17 mouse cellular contexts compared by ENCODE assay signal in genomic region chr15:3319929-3320328, GRCm38 (mm10). TPM values are rescaled to one million over a fixed set of nuclear protein-coding genes. Genes with fewer than 3 reads are reported as not detected.
"Had no signal": no experiment of that assay in that cellular context is flagged by ENCODE, and none has a peak within 500 bp of the region (broad histone marks: within the 10 kb centered on the region; RNA-seq: fewer than 3 reads in every experiment).

No protein-coding gene starts in this region.

- H3K9ac ChIP-seq: limb, embryonic 12.5 days; limb, embryonic 15.5 days; liver, embryonic 12.5 days; liver, embryonic 15.5 days; neural tube, embryonic 13.5 days had no signal

- H3K36me3 ChIP-seq: liver, embryonic 15.5 days; neural tube, embryonic 13.5 days had no signal

- ATAC-seq: liver, embryonic 12.5 days; midbrain, embryonic 16.5 days had no signal

- H3K4me3 ChIP-seq: layer of hippocampus, adult 2 months; limb, embryonic 12.5 days; limb, embryonic 15.5 days; liver, embryonic 12.5 days; liver, embryonic 15.5 days; myocyte; neural tube, embryonic 13.5 days had no signal

- H3K9me3 ChIP-seq: limb, embryonic 12.5 days; limb, embryonic 15.5 days; liver, embryonic 12.5 days; liver, embryonic 15.5 days; neural tube, embryonic 13.5 days had no signal

- H3K27me3 ChIP-seq: limb, embryonic 12.5 days; limb, embryonic 15.5 days; liver, embryonic 12.5 days; liver, embryonic 15.5 days; neural tube, embryonic 13.5 days had no signal

- H3K27ac ChIP-seq: kidney, postnatal 0 days; layer of hippocampus, adult 2 months; limb, embryonic 12.5 days; limb, embryonic 15.5 days; liver, embryonic 12.5 days; liver, embryonic 15.5 days; neural tube, embryonic 13.5 days had no signal

- DNase-seq: kidney, postnatal 25 days; layer of hippocampus, adult 9-11 months; lung, adult 18-20 months; lung, postnatal 14 days; lung, postnatal 4 days; thymus, adult 18-20 months; thymus, postnatal 36 days had no signal

- H3K4me2 ChIP-seq: limb, embryonic 12.5 days; limb, embryonic 15.5 days; liver, embryonic 12.5 days; liver, embryonic 15.5 days; midbrain, embryonic 11.5 days; neural tube, embryonic 13.5 days had no signal

- H3K4me1 ChIP-seq: limb, embryonic 12.5 days; limb, embryonic 15.5 days; liver, embryonic 12.5 days; liver, embryonic 15.5 days; neural tube, embryonic 13.5 days had no signal

RNA-seq across cellular contexts. Expression of gene Ccdc152, which starts 16.6 kb away (rescaled TPM):
- polyA plus RNA-seq: midbrain, embryonic 16.5 days; myocyte; neural tube, embryonic 13.5 days had no signal
